Mouse (Mus musculus): ENCODE data around the gene Psmd3.

DNA sequence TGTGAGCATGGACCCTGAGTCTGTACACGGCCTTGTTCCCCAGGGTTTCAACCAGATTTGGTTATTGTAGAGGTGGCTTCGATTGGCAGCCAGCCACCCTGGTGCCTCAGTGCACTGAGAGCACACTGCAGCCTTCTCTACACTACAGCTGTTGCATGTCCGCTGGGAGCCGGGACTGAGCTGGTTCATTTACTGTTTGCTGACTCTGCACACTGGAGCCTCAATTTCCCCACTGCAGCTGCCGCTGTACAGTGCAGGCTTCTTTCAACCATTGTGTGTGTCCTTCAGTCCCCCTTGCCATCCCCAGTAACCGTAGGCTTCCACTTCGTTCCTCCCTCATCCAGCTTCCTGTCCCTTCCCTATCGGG lies 57.7 kb downstream of the Psmd3 start:
- TF ChIP-seq CTCF (IDR thresholded peaks at IDR 0.05; ENCODE audit: borderline replicate concordance, extremely low read depth, insufficient read depth, insufficient read length) (no peak), POLR2A (IDR thresholded peaks at IDR 0.05; ENCODE audit: borderline replicate concordance, extremely low read depth, insufficient read depth, insufficient read length, poor library complexity, severe bottlenecking) (no peak)

All from brain, embryonic 14.5 days (tissue).